Mouse (Mus musculus) intestine, embryonic 14.5 days (tissue): ENCODE measurements around the gene Cd81. TPM values are rescaled to one million over a fixed set of nuclear protein-coding genes. Genes with fewer than 3 reads are reported as not detected.

ENCODE experiments used
- ATAC-seq: fragments of 200-750 bp; cut with Nextera tagmentation; replicated peaks from 2 replicates; pipeline ENCODE4 v1.8.0; 2017; ENCODE audit warnings: low read depth, moderate number of reproducible peaks, moderate TSS enrichment, moderate library complexity; ENCODE audit not compliant: low FRiP score, low TSS enrichment
- DNase-seq: peaks from one replicate; pipeline ENCODE4 v3.0.0-alpha.2; 2018; ENCODE audit warnings: low spot score
- H3K27ac ChIP-seq: fragments of 300-500 bp; sonication (generic); 2 replicates; pipeline ENCODE4 v1.5.1; 2014; ENCODE audit warnings: low read depth, mild to moderate bottlenecking, control low read depth
- H3K27me3 ChIP-seq: fragments of 300-500 bp; sonication (generic); replicated peaks from 2 replicates; pipeline ENCODE4 v1.6.1; 2014; ENCODE audit warnings: low read length, control low read depth; ENCODE audit not compliant: control insufficient read depth, insufficient read depth
- H3K36me3 ChIP-seq: fragments of 300-500 bp; sonication (generic); 2 replicates; pipeline ENCODE4 v1.6.1; 2014; ENCODE audit warnings: low read length, control low read depth; ENCODE audit not compliant: control insufficient read depth, insufficient read depth
- H3K4me1 ChIP-seq: fragments of 300-500 bp; sonication (generic); replicated peaks from 2 replicates; pipeline ENCODE4 v1.6.1; 2014; ENCODE audit warnings: low read length, control low read depth, mixed read lengths; ENCODE audit not compliant: control insufficient read depth, insufficient read depth
- H3K4me2 ChIP-seq: fragments of 300-500 bp; sonication (generic); 2 replicates; pipeline ENCODE4 v1.6.1; 2014; ENCODE audit warnings: low read length
- H3K4me3 ChIP-seq: fragments of 300-500 bp; sonication (generic); 2 replicates; pipeline ENCODE4 v1.5.1; 2014; ENCODE audit warnings: low read depth, low read length, control low read depth, mixed read lengths
- H3K9ac ChIP-seq: fragments of 300-500 bp; sonication (generic); 2 replicates; pipeline ENCODE4 v1.6.1; 2014; ENCODE audit warnings: mild to moderate bottlenecking, low read length
- H3K9me3 ChIP-seq: fragments of 300-500 bp; sonication (generic); 2 replicates; pipeline ENCODE4 v1.6.1; 2016; ENCODE audit warnings: low read length, control low read depth; ENCODE audit not compliant: control insufficient read depth
- WGBS: fragments of 180-500 bp; shearing (Covaris S2); extraction: QIAGEN DNeasy Blood & Tissue Kit; methylation state at CpG from one replicate; pipeline ENCODE4 v1.1.7; 2014; 5-methylcytosine and 5-hydroxymethylcytosine counted together
- polyA plus RNA-seq: library from polyadenylated mRNA; unstranded; fragments of >200 nt; fragmentation: Nextera tagmentation; extraction: Ambion mirVana; gene quantifications from 2 replicates; pipeline ENCODE4 v1.2.1, GENCODE M21; 2014

The Cd81 gene
- polyA plus RNA-seq, 1 experiment from 2014 or later, result 457 TPM

DNA sequence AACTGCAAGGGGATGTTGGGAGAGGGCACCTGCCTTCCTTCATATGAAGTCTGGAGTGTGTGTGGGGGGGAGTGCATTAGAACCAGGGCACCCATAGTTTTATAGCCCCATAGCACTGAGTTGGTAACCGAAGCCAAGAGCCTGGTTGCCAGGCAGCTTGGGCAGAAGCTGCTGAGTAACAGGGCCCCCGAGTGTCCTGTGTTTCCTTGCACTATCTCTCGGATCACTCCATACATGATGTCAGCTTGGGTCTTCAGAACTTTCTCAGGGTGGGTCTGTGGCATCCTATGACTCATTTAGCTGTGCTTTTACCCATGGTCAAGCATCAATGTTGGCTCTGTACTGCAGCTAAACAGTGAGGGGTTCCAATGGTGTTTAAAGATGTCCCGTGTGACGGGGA lies 4.5 kb downstream of the Cd81 start:
- no peaks in the 10 kb centered on the region for H3K9me3 ChIP-seq
- H3K27ac ChIP-seq, result no peak overlapping the region; the same call in 1 of the 2 replicates
- H3K36me3 ChIP-seq, result peaks cover 26% of the 10 kb centered on the region
- WGBS, result 81% methylated on average over 5 of the region's 5 CpGs
- ATAC-seq (no peak), DNase-seq (no peak)
- H3K27me3 ChIP-seq, result no peaks in the 10 kb centered on the region
- H3K4me3 ChIP-seq, result no peak overlapping the region
- H3K4me1 ChIP-seq, result peaks cover 53% of the 10 kb centered on the region
- no peak overlapping the region for H3K9ac ChIP-seq
- 0 out of 2 replicates have a peak overlapping the region, but pooled peaks have one; percentile 22 for H3K4me2 ChIP-seq

DNA sequence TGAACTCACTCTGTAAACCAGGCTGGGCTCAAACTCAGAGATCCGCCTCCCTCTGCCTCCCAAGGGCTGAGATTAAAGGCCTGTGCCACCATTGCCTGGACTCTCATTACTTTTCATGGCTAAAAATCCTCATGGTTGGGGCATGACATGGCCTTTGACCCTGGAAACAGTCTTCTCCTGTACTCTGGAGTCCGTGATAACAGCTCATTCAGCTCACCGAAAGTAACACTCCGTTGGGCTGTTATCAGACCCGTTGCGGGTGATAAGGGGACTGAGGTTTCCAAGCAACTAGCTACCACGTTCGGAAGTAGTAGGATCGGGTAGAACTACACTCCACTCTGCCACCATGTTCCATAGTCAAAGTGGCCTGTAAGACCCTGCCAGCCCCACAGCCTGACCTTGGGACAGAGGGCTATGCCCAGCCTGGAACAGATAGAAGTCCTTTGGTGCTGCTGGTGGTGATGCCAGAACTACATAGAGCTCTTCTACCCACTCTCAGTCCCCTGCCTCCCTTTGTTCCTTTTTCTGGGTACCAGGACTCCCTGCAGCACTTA lies 5.2 kb downstream of the Cd81 start:
- H3K9me3 ChIP-seq, result no peaks in the 10 kb centered on the region
- WGBS, result 55% methylated on average over 9 of the region's 9 CpGs
- no peak overlapping the region for H3K9ac ChIP-seq
- DNase-seq (no peak), ATAC-seq (no peak)
- H3K36me3 ChIP-seq, result peaks cover 33% of the 10 kb centered on the region
- no peaks in the 10 kb centered on the region for H3K27me3 ChIP-seq
- peaks cover 53% of the 10 kb centered on the region for H3K4me1 ChIP-seq
- H3K4me2 ChIP-seq, result peak overlapping the region; percentile 22
- peak overlapping the region; percentile 51; the same call in 1 of the 2 replicates for H3K27ac ChIP-seq
- no peak overlapping the region for H3K4me3 ChIP-seq

DNA sequence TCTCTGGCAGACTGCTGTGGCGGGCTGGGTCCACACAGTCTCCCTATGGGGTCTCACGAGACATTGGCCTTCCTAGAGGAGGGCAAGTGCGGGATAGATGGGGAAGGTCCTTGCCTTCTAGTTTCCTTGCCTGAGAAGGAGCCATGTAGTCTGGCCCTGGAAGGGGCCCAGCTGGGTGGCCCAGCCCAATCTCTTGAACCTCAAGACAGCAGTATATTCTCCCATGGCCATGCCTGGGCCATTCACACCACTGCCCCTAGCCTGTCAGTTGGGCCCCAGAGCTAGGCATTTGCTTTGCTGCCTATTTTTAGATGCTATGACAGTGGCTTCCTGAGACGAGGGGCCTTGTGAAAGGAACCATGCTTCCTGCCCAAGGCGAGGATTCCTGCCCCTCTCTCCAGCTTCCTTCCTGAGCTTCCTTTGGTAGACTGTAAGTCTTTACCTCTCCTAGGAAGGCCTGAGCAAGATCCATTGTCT lies 5.7 kb downstream of the Cd81 start:
- peak overlapping the region; percentile 22 for H3K4me2 ChIP-seq
- ATAC-seq, result no peak
- no peaks in the 10 kb centered on the region for H3K27me3 ChIP-seq
- H3K4me3 ChIP-seq, result no peak overlapping the region
- H3K27ac ChIP-seq, result peak overlapping the region; percentile 51
- peaks cover 36% of the 10 kb centered on the region for H3K36me3 ChIP-seq
- H3K4me1 ChIP-seq, result peaks cover 53% of the 10 kb centered on the region
- H3K9ac ChIP-seq, result no peak overlapping the region
- WGBS, result 65% methylated on average over 5 of the region's 5 CpGs
- no peak for DNase-seq
- no peaks in the 10 kb centered on the region for H3K9me3 ChIP-seq

DNA sequence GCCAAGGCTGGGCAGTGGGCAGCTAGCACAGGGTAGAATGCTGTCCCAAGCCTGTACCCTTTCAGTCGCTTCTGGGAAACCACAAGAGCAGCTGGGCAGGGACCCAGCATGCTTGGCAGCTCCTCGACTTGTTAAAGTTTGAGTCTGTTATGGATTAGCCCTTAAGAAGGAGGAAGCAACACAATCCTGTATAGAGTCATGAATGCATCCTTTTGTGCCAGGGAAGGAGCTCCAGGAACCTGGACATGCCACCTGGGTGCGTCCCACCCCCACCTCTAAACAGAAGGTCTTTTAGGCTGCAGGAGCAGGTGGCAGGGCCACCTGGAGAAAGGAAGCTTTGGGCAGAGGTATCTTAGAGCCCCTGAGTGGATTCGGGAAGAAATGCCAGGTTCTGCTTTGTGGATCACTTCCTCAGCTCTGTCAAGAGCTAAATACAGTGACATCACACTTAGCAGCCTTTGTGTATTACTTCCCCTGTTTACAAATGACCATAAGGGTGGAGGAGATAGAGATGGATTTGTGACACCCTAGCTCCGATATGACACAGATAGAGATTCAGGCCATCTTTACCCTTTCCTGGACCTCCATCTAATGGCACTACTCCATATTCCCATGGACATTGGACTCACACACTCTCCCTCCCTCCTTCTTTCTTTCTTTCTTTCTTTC lies 6.8 kb downstream of the Cd81 start:
- H3K27ac ChIP-seq, result peak overlapping the region; percentile 51

DNA sequence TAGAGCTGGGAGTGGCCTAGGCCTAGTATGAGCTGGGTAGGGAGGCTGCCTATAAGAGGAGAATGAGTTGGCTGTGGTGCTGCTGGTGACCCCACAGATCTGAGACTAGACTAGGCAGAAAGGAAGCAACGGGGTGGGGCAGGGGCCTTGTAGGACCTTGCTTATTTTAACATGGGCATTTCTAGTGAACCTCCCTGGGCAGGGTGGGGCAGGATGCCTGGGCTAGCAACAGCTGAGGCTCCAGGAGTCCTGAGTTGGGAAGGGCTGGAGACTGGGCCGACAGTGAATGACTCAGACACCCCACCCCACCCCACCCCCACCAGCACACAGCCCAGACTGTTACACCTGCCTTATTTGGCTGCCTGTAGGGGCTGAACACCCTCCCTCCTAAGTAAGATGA lies 10.2 kb downstream of the Cd81 start:
- Histone ChIP-seq H3K4me3 (no peak overlapping the region), H3K27me3 (no peaks in the 10 kb centered on the region), H3K9ac (no peak overlapping the region), H3K4me1 (peaks cover 15% of the 10 kb centered on the region), H3K9me3 (no peaks in the 10 kb centered on the region), H3K36me3 (peaks cover 77% of the 10 kb centered on the region), H3K27ac (no peak overlapping the region), H3K4me2 (no peak overlapping the region)
- ATAC-seq (no peak), DNase-seq (no peak)
- WGBS, result 73% methylated on average over 2 of the region's 2 CpGs

More for the DNA sequence above, 6.8 kb downstream of the Cd81 start:
- WGBS, result 76% methylated on average over 5 of the region's 5 CpGs
- Histone ChIP-seq H3K4me2 (0 out of 2 replicates have a peak overlapping the region, but pooled peaks have one; percentile 8), H3K4me1 (peaks cover 48% of the 10 kb centered on the region), H3K36me3 (peaks cover 47% of the 10 kb centered on the region), H3K9ac (no peak overlapping the region), H3K9me3 (no peaks in the 10 kb centered on the region), H3K27me3 (no peaks in the 10 kb centered on the region), H3K4me3 (no peak overlapping the region)
- no peak for ATAC-seq
- DNase-seq, result no peak

DNA sequence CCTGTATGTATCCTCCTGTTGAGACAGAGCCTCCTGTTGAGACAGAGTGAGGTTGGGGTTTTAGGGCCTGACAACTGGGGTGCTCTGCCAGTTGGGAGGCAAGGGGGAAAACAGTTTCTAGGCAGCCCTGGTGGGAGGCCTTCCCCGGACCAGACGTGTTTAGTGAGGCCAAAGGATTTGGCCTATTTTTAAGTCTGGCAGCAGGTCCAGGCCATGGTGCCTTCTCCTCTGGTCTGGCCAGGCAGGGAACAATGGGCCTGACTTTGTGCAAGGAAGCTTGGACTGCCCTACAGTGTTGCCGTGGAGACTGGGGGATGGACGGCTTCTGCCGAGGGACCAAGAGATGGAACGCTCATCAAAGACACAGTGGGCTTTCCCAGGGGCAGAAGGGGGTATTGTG lies 11.7 kb downstream of the Cd81 start:
- no peaks in the 10 kb centered on the region for H3K9me3 ChIP-seq
- 78% methylated on average over 6 of the region's 6 CpGs for WGBS
- H3K27me3 ChIP-seq, result no peaks in the 10 kb centered on the region
- no peak overlapping the region for H3K27ac ChIP-seq
- H3K4me2 ChIP-seq, result no peak overlapping the region
- ATAC-seq, result no peak
- H3K4me3 ChIP-seq, result no peak overlapping the region
- H3K9ac ChIP-seq, result no peak overlapping the region
- no peak for DNase-seq
- peaks cover 81% of the 10 kb centered on the region for H3K36me3 ChIP-seq
- H3K4me1 ChIP-seq, result peaks cover 10% of the 10 kb centered on the region

DNA sequence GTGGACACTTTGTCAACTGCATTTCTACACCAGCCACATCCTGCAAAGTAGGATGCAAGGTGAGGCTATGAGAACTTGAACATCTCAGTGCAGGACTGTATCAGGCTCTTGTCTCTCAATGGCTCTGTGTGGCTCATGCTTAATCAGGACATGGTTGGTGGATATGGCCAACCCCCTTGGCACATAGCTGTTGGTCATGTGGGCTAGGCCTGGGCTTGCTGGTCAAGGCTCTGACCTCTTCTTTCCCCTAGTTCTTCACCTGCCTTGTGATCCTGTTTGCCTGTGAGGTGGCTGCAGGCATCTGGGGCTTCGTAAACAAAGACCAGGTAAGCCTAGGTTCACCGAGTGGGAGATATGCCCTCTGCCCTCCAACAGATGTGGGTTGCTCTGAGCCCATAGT lies 13.2 kb downstream of the Cd81 start:
- H3K4me2 ChIP-seq, result no peak overlapping the region
- peaks cover 71% of the 10 kb centered on the region for H3K36me3 ChIP-seq
- no peak overlapping the region for H3K27ac ChIP-seq
- H3K9me3 ChIP-seq, result no peaks in the 10 kb centered on the region
- DNase-seq, result no peak
- H3K4me3 ChIP-seq, result no peak overlapping the region
- H3K27me3 ChIP-seq, result no peaks in the 10 kb centered on the region
- peaks cover 16% of the 10 kb centered on the region for H3K4me1 ChIP-seq
- no peak for ATAC-seq
- no peak overlapping the region for H3K9ac ChIP-seq
- 84% methylated on average over 2 of the region's 2 CpGs for WGBS

DNA sequence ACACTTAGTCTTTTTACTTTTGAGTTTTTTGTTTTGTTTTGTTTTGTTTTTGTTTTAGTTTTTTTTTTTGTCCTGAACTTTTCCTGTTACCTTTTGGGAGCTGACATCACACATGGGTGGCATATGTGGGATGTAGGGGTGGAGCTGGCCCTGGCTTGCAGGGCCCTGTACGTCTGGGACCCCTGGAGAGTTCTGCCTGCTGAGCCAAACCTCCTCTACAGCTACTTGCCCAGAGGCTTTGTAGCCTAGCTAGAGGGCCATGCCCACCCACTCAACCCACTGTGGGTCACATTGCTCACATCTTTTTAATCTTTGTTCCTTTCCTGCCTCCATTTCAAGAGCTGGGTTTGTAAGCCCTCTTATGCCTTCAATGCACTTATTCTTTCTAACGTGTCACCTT lies 14.9 kb downstream of the Cd81 start:
- Histone ChIP-seq H3K9ac (no peak overlapping the region), H3K36me3 (peaks cover 71% of the 10 kb centered on the region)
- WGBS, result 66% methylated on average over 2 of the region's 2 CpGs

DNA sequence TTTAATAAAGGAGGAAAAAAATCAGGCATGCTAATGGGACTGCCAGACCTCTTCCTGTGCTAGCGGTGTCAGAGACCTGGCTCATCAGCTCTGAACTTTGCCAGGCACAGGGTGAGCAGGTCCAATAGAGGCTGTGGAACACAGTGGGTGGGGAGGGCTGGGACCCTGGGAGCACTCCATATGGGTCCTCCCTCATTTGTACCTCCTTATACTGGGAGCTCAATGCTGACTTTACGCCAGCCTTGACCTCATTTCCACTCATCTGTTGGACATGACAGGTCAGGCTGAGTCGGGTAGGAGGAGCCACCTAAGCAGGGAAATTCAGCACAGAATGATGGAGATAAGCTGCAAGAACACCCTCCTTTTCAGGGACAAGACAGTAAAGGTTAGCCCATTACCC lies 15.4 kb downstream of the Cd81 start:
- no peak overlapping the region for H3K4me2 ChIP-seq
- no peaks in the 10 kb centered on the region for H3K27me3 ChIP-seq
- peaks cover 71% of the 10 kb centered on the region for H3K36me3 ChIP-seq
- H3K4me3 ChIP-seq, result no peak overlapping the region
- no peak for ATAC-seq
- H3K9ac ChIP-seq, result no peak overlapping the region
- 84% methylated on average over 3 of the region's 3 CpGs for WGBS
- no peaks in the 10 kb centered on the region for H3K9me3 ChIP-seq
- peaks cover 20% of the 10 kb centered on the region for H3K4me1 ChIP-seq
- H3K27ac ChIP-seq, result peak overlapping the region; percentile 93
- DNase-seq, result no peak

More for the DNA sequence above, 14.9 kb downstream of the Cd81 start:
- no peak for ATAC-seq
- Histone ChIP-seq H3K4me2 (no peak overlapping the region), H3K27me3 (no peaks in the 10 kb centered on the region), H3K27ac (peak overlapping the region; percentile 93), H3K4me3 (no peak overlapping the region), H3K4me1 (peaks cover 20% of the 10 kb centered on the region), H3K9me3 (no peaks in the 10 kb centered on the region)
- DNase-seq, result no peak
